Mouse (Mus musculus) kidney, postnatal 4 days (tissue): ENCODE measurements around the gene Spata5.
"Not testable (repeated sequence)": the region's sequence is repeated elsewhere in the genome, so short reads cannot be mapped to it uniquely, and the experiment has no call there.

Experiments used
- DNase-seq, 2 experiments: peaks; one replicate each; pipeline ENCODE4 v3.0.0; 2021; ENCODE audit warnings: mixed read lengths in 2 of 2

The Spata5 gene

GRCm38 (mm10) chr3:37571633-37572032 is 151.9 kb downstream of the Spata5 start:
- DNase-seq, result no peak

- DNase-seq, result no peak
These were observed 152.4 kb downstream of the Spata5 start for GRCm38 (mm10) chr3:37572066-37572465.

GRCm38 (mm10) chr3:37576840-37577239 is 157.1 kb downstream of the Spata5 start:
- DNase-seq, result no peak

- DNase-seq, result no peak
These were observed 158.0 kb downstream of the Spata5 start for GRCm38 (mm10) chr3:37577706-37578105.

- no peak for DNase-seq
These were observed 164.9 kb downstream of the Spata5 start for GRCm38 (mm10) chr3:37584576-37584975.

GRCm38 (mm10) chr3:37585967-37586730 is 166.5 kb downstream of the Spata5 start:
- peak; percentile 49 to 66 for DNase-seq

GRCm38 (mm10) chr3:37586731-37587578 is 167.3 kb downstream of the Spata5 start:
- DNase-seq, result peak; percentile 50 to 69

GRCm38 (mm10) chr3:37595721-37596120 is 176.0 kb downstream of the Spata5 start:
- DNase-seq, result peak; percentile 36 to 51

GRCm38 (mm10) chr3:37596519-37596918 is 176.8 kb downstream of the Spata5 start:
- DNase-seq, result peak in 1 of 2 experiments; percentile 7

GRCm38 (mm10) chr3:37597200-37597599 is 177.5 kb downstream of the Spata5 start:
- DNase-seq, result no peak

- DNase-seq, result not testable (repeated sequence)
These were observed 179.9 kb downstream of the Spata5 start for GRCm38 (mm10) chr3:37599641-37600040.

GRCm38 (mm10) chr3:37602356-37602755 is 182.7 kb downstream of the Spata5 start:
- no peak for DNase-seq

GRCm38 (mm10) chr3:37602890-37603289 is 183.2 kb downstream of the Spata5 start:
- no peak for DNase-seq

GRCm38 (mm10) chr3:37603541-37603940 is 183.8 kb downstream of the Spata5 start:
- DNase-seq, result no peak

GRCm38 (mm10) chr3:37604976-37605875 is 185.5 kb downstream of the Spata5 start:
- DNase-seq, result no peak

GRCm38 (mm10) chr3:37605876-37606238 is 186.2 kb downstream of the Spata5 start:
- DNase-seq, result peak in 1 of 2 experiments; percentile 10

- peak in 1 of 2 experiments; percentile 31 for DNase-seq
These were observed 189.2 kb downstream of the Spata5 start for GRCm38 (mm10) chr3:37608926-37609325.

- DNase-seq, result no peak
These were observed 191.0 kb downstream of the Spata5 start for GRCm38 (mm10) chr3:37610670-37611069.

- peak; percentile 57 to 75 for DNase-seq
These were observed 194.0 kb downstream of the Spata5 start for GRCm38 (mm10) chr3:37613722-37614121.

- no peak for DNase-seq
These were observed 195.4 kb downstream of the Spata5 start for GRCm38 (mm10) chr3:37614878-37615650.

- DNase-seq, result peak in 1 of 2 experiments; percentile 35
These were observed 197.2 kb downstream of the Spata5 start for GRCm38 (mm10) chr3:37616586-37617547.
